Mouse (Mus musculus) E14TG2a.4 (cell line): ENCODE results near the gene Rita1.

Experiments
- CTCF ChIP-seq: conservative IDR thresholded peaks from 2 replicates; pipeline ENCODE4 v1.5.1; 2014; ENCODE audit warnings: low read length
- POU5F1 ChIP-seq: IDR thresholded peaks from 2 replicates; pipeline ENCODE4 v1.6.1; 2014; ENCODE audit warnings: low read length, borderline replicate concordance

DNA sequence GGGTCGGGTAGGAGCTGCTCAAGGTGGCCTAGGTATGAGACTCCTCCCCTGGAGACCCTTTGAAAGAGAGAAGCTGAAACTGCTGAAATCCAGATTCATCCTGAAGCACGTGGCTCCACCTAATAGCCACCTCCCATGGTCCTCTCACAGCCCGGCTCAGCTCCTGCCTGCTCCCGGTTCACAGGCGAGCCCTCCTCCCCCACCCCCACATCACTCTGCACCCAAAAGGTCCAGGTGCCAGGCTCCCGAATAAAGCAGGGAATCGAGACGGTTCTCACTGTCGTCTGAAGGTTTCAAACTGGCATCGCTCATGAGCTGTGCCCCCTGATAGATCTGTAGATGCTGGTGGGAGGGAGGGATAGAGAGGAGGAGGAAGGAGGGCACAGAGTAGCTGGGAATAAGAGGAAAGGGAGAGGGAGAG, 7.1 kb downstream of the Rita1 start:
- TF ChIP-seq CTCF: no peak
- TF ChIP-seq POU5F1: no peak
